Mouse (Mus musculus) heart, postnatal 0 days (tissue): ENCODE results near the gene Agpat2. TPM values are rescaled to one million over a fixed set of nuclear protein-coding genes. Genes with fewer than 3 reads are reported as not detected.

ENCODE experiments used
- ATAC-seq: fragments of 200-750 bp; cut with Nextera tagmentation; 2 replicates; pipeline ENCODE4 v1.8.0; 2017; ENCODE audit warnings: low read depth, moderate number of reproducible peaks, moderate library complexity; ENCODE audit not compliant: insufficient read depth
- DNase-seq: peaks from one replicate; pipeline ENCODE4 v3.0.0-alpha.2; 2016; ENCODE audit warnings: low spot score
- H3K27ac ChIP-seq: fragments of 300-500 bp; sonication (generic); 2 replicates; pipeline ENCODE4 v1.5.1; 2014; ENCODE audit warnings: low read depth, mild to moderate bottlenecking
- H3K27me3 ChIP-seq: fragments of 300-500 bp; sonication (generic); 2 replicates; pipeline ENCODE4 v1.6.1; 2014; ENCODE audit warnings: low read length, mixed read lengths; ENCODE audit not compliant: control insufficient read depth, insufficient read depth
- H3K36me3 ChIP-seq: fragments of 300-500 bp; sonication (generic); replicated peaks from 2 replicates; pipeline ENCODE4 v1.6.1; 2014; ENCODE audit warnings: low read length, mixed read lengths; ENCODE audit not compliant: control insufficient read depth, insufficient read depth
- H3K4me1 ChIP-seq: fragments of 300-500 bp; sonication (generic); 2 replicates; pipeline ENCODE4 v1.6.1; 2014; ENCODE audit warnings: antibody characterized with exemption; ENCODE audit not compliant: control insufficient read depth, insufficient read depth
- H3K4me2 ChIP-seq: fragments of 300-500 bp; sonication (generic); 2 replicates; pipeline ENCODE4 v1.6.1; 2014; ENCODE audit warnings: low read depth, mild to moderate bottlenecking, low read length, moderate library complexity
- H3K4me3 ChIP-seq: fragments of 300-500 bp; sonication (generic); 2 replicates; pipeline ENCODE4 v1.5.1; 2014; ENCODE audit warnings: low read depth, low read length
- H3K9ac ChIP-seq: fragments of 300-500 bp; sonication (generic); replicated peaks from 2 replicates; pipeline ENCODE4 v1.6.1; 2014; ENCODE audit warnings: low read depth, low read length, mixed read lengths
- H3K9me3 ChIP-seq: fragments of 300-500 bp; sonication (generic); replicated peaks from 2 replicates; pipeline ENCODE4 v1.6.1; 2016; ENCODE audit warnings: low read length; ENCODE audit not compliant: control insufficient read depth
- CTCF ChIP-seq: IDR thresholded peaks from 2 replicates; pipeline ENCODE4 v1.5.1; 2016; ENCODE audit warnings: antibody characterized with exemption, control low read depth, low read depth
- EP300 ChIP-seq: IDR thresholded peaks from 2 replicates; pipeline ENCODE4 v1.6.1; 2016; ENCODE audit warnings: antibody characterized with exemption, low read depth
- WGBS: fragments of 180-500 bp; shearing (Covaris S2); extraction: QIAGEN DNeasy Blood & Tissue Kit; methylation state at CpG from one replicate; pipeline ENCODE4 v1.1.7; 2014; 5-methylcytosine and 5-hydroxymethylcytosine counted together
- polyA plus RNA-seq: library from polyadenylated mRNA; unstranded; fragments of >200 nt; fragmentation: Nextera tagmentation; extraction: Ambion mirVana; gene quantifications from 2 replicates; pipeline ENCODE4 v1.2.1, GENCODE M21; 2015
- total RNA-seq: library from RNA; depleted of rRNA; stranded (reverse); fragments of >200 nt; gene quantifications from 2 replicates; pipeline ENCODE4 v1.2.3, GENCODE M21; 2014; ENCODE audit warnings: low replicate concordance

Agpat2 gene
- total and polyA plus RNA-seq, 2 experiments from 2014 or later = 24.1 to 41.0 TPM

DNA sequence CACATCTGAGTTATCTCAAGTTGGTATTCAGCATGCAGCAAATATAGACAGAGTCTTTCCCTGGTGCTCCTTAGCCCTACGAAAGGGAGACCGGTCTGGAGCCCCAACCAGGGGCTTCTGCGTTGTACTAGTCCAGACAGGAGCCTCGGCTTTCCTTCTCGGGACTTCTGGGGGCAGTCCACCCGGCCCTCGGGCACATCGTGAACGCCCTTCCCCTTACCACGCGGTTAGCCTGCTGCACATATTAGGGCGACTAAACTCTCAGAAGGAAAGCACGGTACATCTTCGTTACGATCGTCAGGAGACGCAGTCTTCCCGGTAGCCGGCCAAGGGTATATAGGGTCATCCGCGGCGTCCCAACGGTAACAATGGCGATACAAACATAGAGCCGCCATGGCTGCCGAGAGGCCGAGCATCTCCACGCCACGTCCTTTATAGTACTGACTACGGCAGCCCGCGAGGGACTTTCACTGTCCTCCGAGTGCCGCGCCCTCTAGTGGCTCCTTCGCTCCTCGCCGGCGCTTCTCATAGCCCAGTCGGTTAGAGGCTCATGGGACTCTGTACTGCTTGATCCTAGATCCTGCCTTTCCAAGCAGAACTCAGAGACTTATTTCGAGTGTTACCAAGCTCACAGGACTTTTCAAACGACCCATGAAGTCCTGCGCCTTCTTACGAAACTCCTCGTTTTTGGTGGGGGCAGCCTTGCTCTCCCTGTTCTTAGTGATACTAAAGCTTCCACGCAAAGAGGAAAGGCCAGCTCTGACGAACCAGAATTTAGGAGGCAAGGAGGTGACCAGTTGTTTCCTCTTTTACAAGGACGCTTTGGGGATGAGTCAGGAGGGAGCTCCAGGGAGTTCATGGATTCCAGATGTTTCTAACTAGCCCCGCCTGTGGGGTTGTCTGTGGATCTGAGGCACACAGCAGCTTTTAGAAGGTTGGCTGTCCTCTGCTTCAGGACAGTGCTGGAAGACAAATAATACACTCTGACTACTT lies 35.9 kb upstream of the Agpat2 start:
- Histone ChIP-seq H3K4me2 (peak overlapping the region; percentile 73), H3K4me1 (peaks cover 19% of the 10 kb centered on the region), H3K27me3 (no peaks in the 10 kb centered on the region), H3K27ac (peak overlapping the region; percentile 80), H3K4me3 (peak overlapping the region; percentile 86), H3K36me3 (peaks cover 29% of the 10 kb centered on the region), H3K9me3 (no peaks in the 10 kb centered on the region), H3K9ac (peak overlapping the region; percentile 83)
- peak; percentile 85 for ATAC-seq
- peak; percentile 90 for DNase-seq
- WGBS = 5% methylated on average over 49 of the region's 49 CpGs
- peak; percentile 93 for TF ChIP-seq CTCF
- TF ChIP-seq EP300 = peak; percentile 57; the same call in 1 of the 2 replicates

GRCm38 (mm10) chr2:26639083-26639482 lies 34.9 kb upstream of the Agpat2 start:
- peak; percentile 44 for DNase-seq
- Histone ChIP-seq H3K36me3 (peaks cover 29% of the 10 kb centered on the region), H3K9me3 (no peaks in the 10 kb centered on the region), H3K4me1 (peaks cover 15% of the 10 kb centered on the region), H3K27me3 (no peaks in the 10 kb centered on the region), H3K9ac (peak overlapping the region; percentile 83; the same call in 1 of the 2 replicates), H3K4me2 (peak overlapping the region; percentile 73), H3K4me3 (peak overlapping the region; percentile 86), H3K27ac (no peak overlapping the region)
- WGBS = 6% methylated on average over 8 of the region's 8 CpGs
- TF ChIP-seq CTCF = peak; percentile 59
- no peak for TF ChIP-seq EP300
- ATAC-seq = peak; percentile 33; the same call in 1 of the 2 replicates

GRCm38 (mm10) chr2:26638572-26638971 lies 34.4 kb upstream of the Agpat2 start:
- no peak overlapping the region for H3K27ac ChIP-seq
- WGBS = 61% methylated on average over 5 of the region's 5 CpGs

GRCm38 (mm10) chr2:26638039-26638438 lies 33.8 kb upstream of the Agpat2 start:
- no peak overlapping the region for H3K9ac ChIP-seq
- no peak overlapping the region for H3K4me3 ChIP-seq
- H3K9me3 ChIP-seq = no peaks in the 10 kb centered on the region
- no peak for ATAC-seq
- no peak overlapping the region for H3K27ac ChIP-seq
- WGBS = 72% methylated on average over 5 of the region's 5 CpGs
- peaks cover 29% of the 10 kb centered on the region for H3K36me3 ChIP-seq
- TF ChIP-seq CTCF (no peak), EP300 (no peak)
- 0 out of 2 replicates have a peak overlapping the region, but pooled peaks have one; percentile 73 for H3K4me2 ChIP-seq
- DNase-seq = no peak
- H3K4me1 ChIP-seq = peaks cover 15% of the 10 kb centered on the region
- H3K27me3 ChIP-seq = no peaks in the 10 kb centered on the region

More at GRCm38 (mm10) chr2:26638572-26638971, 34.4 kb upstream of the Agpat2 start:
- TF ChIP-seq CTCF (no peak), EP300 (no peak)
- Histone ChIP-seq H3K36me3 (peaks cover 29% of the 10 kb centered on the region), H3K4me3 (peak overlapping the region; percentile 86), H3K27me3 (no peaks in the 10 kb centered on the region), H3K9ac (no peak overlapping the region), H3K4me1 (peaks cover 15% of the 10 kb centered on the region), H3K9me3 (no peaks in the 10 kb centered on the region), H3K4me2 (peak overlapping the region; percentile 73)
- DNase-seq = no peak
- ATAC-seq = no peak

GRCm38 (mm10) chr2:26637316-26637932 lies 33.2 kb upstream of the Agpat2 start:
- Histone ChIP-seq H3K27me3 (no peaks in the 10 kb centered on the region), H3K9ac (no peak overlapping the region), H3K4me3 (no peak overlapping the region), H3K4me1 (peaks cover 15% of the 10 kb centered on the region), H3K9me3 (no peaks in the 10 kb centered on the region), H3K27ac (no peak overlapping the region), H3K4me2 (no peak overlapping the region), H3K36me3 (peaks cover 29% of the 10 kb centered on the region)
- 73% methylated on average over 4 of the region's 4 CpGs for WGBS
- ATAC-seq (no peak), DNase-seq (no peak)
- TF ChIP-seq CTCF = no peak
- no peak for TF ChIP-seq EP300
